Mouse (Mus musculus) heart, postnatal 0 days (tissue): ENCODE measurements at regions not wholly inside any gene's neighbourhood (a gene's known extent, or its start where the extent isn't known, plus 50 kb on each side); places are given as distances from the start of the nearest gene placed in this dataset.

Experiments used
- ATAC-seq: fragments of 200-750 bp; cut with Nextera tagmentation; 2 replicates; pipeline ENCODE4 v1.8.0; 2017; ENCODE audit warnings: low read depth, moderate number of reproducible peaks, moderate library complexity; ENCODE audit not compliant: insufficient read depth
- DNase-seq: peaks from one replicate; pipeline ENCODE4 v3.0.0-alpha.2; 2016; ENCODE audit warnings: low spot score
- H3K27ac ChIP-seq: fragments of 300-500 bp; sonication (generic); 2 replicates; pipeline ENCODE4 v1.5.1; 2014; ENCODE audit warnings: low read depth, mild to moderate bottlenecking
- H3K27me3 ChIP-seq: fragments of 300-500 bp; sonication (generic); 2 replicates; pipeline ENCODE4 v1.6.1; 2014; ENCODE audit warnings: low read length, mixed read lengths; ENCODE audit not compliant: control insufficient read depth, insufficient read depth
- H3K36me3 ChIP-seq: fragments of 300-500 bp; sonication (generic); replicated peaks from 2 replicates; pipeline ENCODE4 v1.6.1; 2014; ENCODE audit warnings: low read length, mixed read lengths; ENCODE audit not compliant: control insufficient read depth, insufficient read depth
- H3K4me1 ChIP-seq: fragments of 300-500 bp; sonication (generic); 2 replicates; pipeline ENCODE4 v1.6.1; 2014; ENCODE audit warnings: antibody characterized with exemption; ENCODE audit not compliant: control insufficient read depth, insufficient read depth
- H3K4me2 ChIP-seq: fragments of 300-500 bp; sonication (generic); 2 replicates; pipeline ENCODE4 v1.6.1; 2014; ENCODE audit warnings: low read depth, mild to moderate bottlenecking, low read length, moderate library complexity
- H3K4me3 ChIP-seq: fragments of 300-500 bp; sonication (generic); 2 replicates; pipeline ENCODE4 v1.5.1; 2014; ENCODE audit warnings: low read depth, low read length
- H3K9ac ChIP-seq: fragments of 300-500 bp; sonication (generic); replicated peaks from 2 replicates; pipeline ENCODE4 v1.6.1; 2014; ENCODE audit warnings: low read depth, low read length, mixed read lengths
- H3K9me3 ChIP-seq: fragments of 300-500 bp; sonication (generic); replicated peaks from 2 replicates; pipeline ENCODE4 v1.6.1; 2016; ENCODE audit warnings: low read length; ENCODE audit not compliant: control insufficient read depth
- CTCF ChIP-seq: IDR thresholded peaks from 2 replicates; pipeline ENCODE4 v1.5.1; 2016; ENCODE audit warnings: antibody characterized with exemption, control low read depth, low read depth
- EP300 ChIP-seq: IDR thresholded peaks from 2 replicates; pipeline ENCODE4 v1.6.1; 2016; ENCODE audit warnings: antibody characterized with exemption, low read depth
- WGBS: fragments of 180-500 bp; shearing (Covaris S2); extraction: QIAGEN DNeasy Blood & Tissue Kit; methylation state at CpG from one replicate; pipeline ENCODE4 v1.1.7; 2014; 5-methylcytosine and 5-hydroxymethylcytosine counted together

- WGBS = 38% methylated on average over 4 of the region's 4 CpGs
- no peak for DNase-seq
- Histone ChIP-seq H3K9ac (no peak overlapping the region), H3K9me3 (no peaks in the 10 kb centered on the region), H3K4me3 (no peak overlapping the region), H3K4me2 (no peak overlapping the region), H3K4me1 (no peaks in the 10 kb centered on the region), H3K36me3 (no peaks in the 10 kb centered on the region), H3K27me3 (no peaks in the 10 kb centered on the region), H3K27ac (no peak overlapping the region)
- TF ChIP-seq EP300 = no peak
- TF ChIP-seq CTCF = no peak
- ATAC-seq = no peak
These were observed 2914.1 kb upstream of the Gm7489 start for GRCm38 (mm10) chr15:50970637-50971036.

GRCm38 (mm10) chr15:50972593-50972992 is 2912.1 kb upstream of the Gm7489 start:
- H3K9me3 ChIP-seq = no peaks in the 10 kb centered on the region
- H3K36me3 ChIP-seq = no peaks in the 10 kb centered on the region
- no peak for ATAC-seq
- no peak overlapping the region for H3K4me3 ChIP-seq
- no peak overlapping the region for H3K9ac ChIP-seq
- H3K4me2 ChIP-seq = no peak overlapping the region
- no peaks in the 10 kb centered on the region for H3K27me3 ChIP-seq
- TF ChIP-seq EP300 (no peak), CTCF (no peak)
- no peak overlapping the region for H3K27ac ChIP-seq
- H3K4me1 ChIP-seq = no peaks in the 10 kb centered on the region
- WGBS = 83% methylated on average over 13 of the region's 13 CpGs
- DNase-seq = no peak

- H3K4me1 ChIP-seq = no peaks in the 10 kb centered on the region
- no peaks in the 10 kb centered on the region for H3K9me3 ChIP-seq
- ATAC-seq = no peak
- H3K27ac ChIP-seq = no peak overlapping the region
- WGBS = 54% methylated on average over 9 of the region's 9 CpGs
- H3K4me2 ChIP-seq = no peak overlapping the region
- H3K27me3 ChIP-seq = no peaks in the 10 kb centered on the region
- TF ChIP-seq EP300 (no peak), CTCF (no peak)
- H3K9ac ChIP-seq = no peak overlapping the region
- no peak for DNase-seq
- H3K36me3 ChIP-seq = no peaks in the 10 kb centered on the region
- no peak overlapping the region for H3K4me3 ChIP-seq
These were observed 2910.5 kb upstream of the Gm7489 start for GRCm38 (mm10) chr15:50974002-50974754.

- DNase-seq (no peak), ATAC-seq (no peak)
- Histone ChIP-seq H3K27ac (no peak overlapping the region), H3K4me2 (no peak overlapping the region), H3K27me3 (no peaks in the 10 kb centered on the region), H3K36me3 (no peaks in the 10 kb centered on the region), H3K9ac (no peak overlapping the region), H3K4me3 (no peak overlapping the region), H3K9me3 (no peaks in the 10 kb centered on the region), H3K4me1 (no peaks in the 10 kb centered on the region)
- WGBS = 80% methylated on average over 4 of the region's 4 CpGs
- TF ChIP-seq EP300 (no peak), CTCF (no peak)
These were observed 2895.2 kb upstream of the Gm7489 start for GRCm38 (mm10) chr15:50989457-50989856.

- 46% methylated on average over 4 of the region's 4 CpGs for WGBS
- H3K9ac ChIP-seq = no peak overlapping the region
- no peaks in the 10 kb centered on the region for H3K36me3 ChIP-seq
- ATAC-seq (no peak), DNase-seq (no peak)
- H3K27ac ChIP-seq = no peak overlapping the region
- H3K4me1 ChIP-seq = no peaks in the 10 kb centered on the region
- H3K27me3 ChIP-seq = no peaks in the 10 kb centered on the region
- no peaks in the 10 kb centered on the region for H3K9me3 ChIP-seq
- no peak overlapping the region for H3K4me3 ChIP-seq
- no peak overlapping the region for H3K4me2 ChIP-seq
- TF ChIP-seq EP300 = no peak
- TF ChIP-seq CTCF = no peak
These were observed 2893.0 kb upstream of the Gm7489 start for GRCm38 (mm10) chr15:50991667-50992066.

GRCm38 (mm10) chr15:50992246-50992645 is 2892.5 kb upstream of the Gm7489 start:
- Histone ChIP-seq H3K9me3 (no peaks in the 10 kb centered on the region), H3K4me3 (no peak overlapping the region), H3K27me3 (no peaks in the 10 kb centered on the region), H3K4me2 (no peak overlapping the region), H3K4me1 (no peaks in the 10 kb centered on the region), H3K27ac (no peak overlapping the region), H3K36me3 (no peaks in the 10 kb centered on the region), H3K9ac (no peak overlapping the region)
- DNase-seq = no peak
- ATAC-seq = no peak
- WGBS = 53% methylated on average over 2 of the region's 2 CpGs
- TF ChIP-seq CTCF = no peak
- no peak for TF ChIP-seq EP300
